Mouse (Mus musculus): ENCODE measurements at regions not wholly inside any gene's neighbourhood (a gene's known extent, or its start where the extent isn't known, plus 50 kb on each side); places are given as distances from the start of the nearest gene placed in this dataset.

DNA sequence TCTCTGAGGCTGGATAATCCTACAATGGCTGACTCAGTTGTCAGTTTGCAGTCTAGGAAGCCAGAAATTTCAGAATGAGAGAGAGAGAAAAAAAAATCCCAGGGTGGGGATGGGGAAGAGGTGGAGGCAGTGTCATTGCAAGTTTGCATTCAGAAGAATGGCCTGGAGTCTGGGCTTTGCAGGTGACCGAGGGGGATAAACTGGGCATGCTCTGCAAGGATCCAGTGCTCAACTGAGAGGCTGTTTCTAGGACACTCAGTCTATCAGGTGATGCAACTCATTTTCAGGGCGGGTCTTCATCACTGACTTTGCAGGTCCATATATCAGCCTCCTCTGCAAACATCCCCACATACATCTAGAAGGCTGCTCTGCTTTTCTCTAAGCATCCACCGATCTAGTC is 256.7 kb downstream of the Dact1 start:
- ATAC-seq (replicated peaks; ENCODE audit: poor library complexity) = no peak

- ATAC-seq (replicated peaks; ENCODE audit: poor library complexity) = no peak
Observed at GRCm38 (mm10) chr12:71568251-71568650, 258.6 kb downstream of the Dact1 start.

DNA sequence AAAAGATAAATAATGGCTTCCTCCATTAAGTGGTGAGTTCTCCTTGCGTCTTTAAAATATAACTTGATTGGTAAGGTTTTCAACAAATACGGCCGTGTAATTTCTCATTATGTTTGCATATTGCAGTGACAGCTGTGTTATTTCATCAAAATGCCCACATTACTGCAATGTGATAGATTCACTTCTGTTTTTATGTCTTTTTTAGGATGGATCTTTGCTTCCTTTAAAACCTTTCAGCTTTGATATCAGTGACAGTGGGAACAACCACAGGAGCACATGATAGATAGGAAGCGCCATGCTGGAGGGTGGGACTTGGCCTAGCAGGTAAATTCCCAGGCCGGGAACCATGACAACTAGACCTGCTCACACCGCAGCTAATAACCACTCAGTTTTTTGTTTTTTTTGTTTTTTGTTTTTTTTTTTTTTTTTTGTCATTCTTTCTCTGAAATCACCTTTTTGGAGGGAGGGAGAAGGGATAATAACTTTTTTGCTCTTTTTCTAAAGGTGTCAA is 259.3 kb downstream of the Dact1 start:
- ATAC-seq (replicated peaks; ENCODE audit: poor library complexity) = peak; percentile 26; the same call in 1 of the 2 replicates

GRCm38 (mm10) chr12:71569662-71570061 is 260.0 kb downstream of the Dact1 start:
- ATAC-seq (replicated peaks; ENCODE audit: poor library complexity) = no peak

DNA sequence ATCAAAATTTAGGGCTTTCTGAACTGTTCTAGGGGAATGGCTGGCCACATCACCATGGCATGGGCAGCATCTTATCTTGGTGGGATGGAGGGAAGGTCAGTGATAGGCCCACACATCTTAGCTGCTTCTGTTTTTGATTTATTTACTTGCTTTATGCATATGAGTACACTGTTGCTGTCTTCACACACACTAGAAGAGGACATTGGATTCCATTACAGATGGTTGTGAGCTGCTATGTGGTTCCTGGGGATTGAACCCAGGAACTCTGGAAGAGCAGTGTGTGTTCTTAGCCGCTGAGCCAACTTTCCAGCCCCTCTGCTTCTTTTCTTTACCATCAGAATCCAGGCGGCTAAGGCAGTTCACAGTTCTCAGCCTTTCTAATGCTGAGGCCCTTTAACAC is 260.4 kb downstream of the Dact1 start:
- no peak for ATAC-seq (replicated peaks; ENCODE audit: poor library complexity)

DNA sequence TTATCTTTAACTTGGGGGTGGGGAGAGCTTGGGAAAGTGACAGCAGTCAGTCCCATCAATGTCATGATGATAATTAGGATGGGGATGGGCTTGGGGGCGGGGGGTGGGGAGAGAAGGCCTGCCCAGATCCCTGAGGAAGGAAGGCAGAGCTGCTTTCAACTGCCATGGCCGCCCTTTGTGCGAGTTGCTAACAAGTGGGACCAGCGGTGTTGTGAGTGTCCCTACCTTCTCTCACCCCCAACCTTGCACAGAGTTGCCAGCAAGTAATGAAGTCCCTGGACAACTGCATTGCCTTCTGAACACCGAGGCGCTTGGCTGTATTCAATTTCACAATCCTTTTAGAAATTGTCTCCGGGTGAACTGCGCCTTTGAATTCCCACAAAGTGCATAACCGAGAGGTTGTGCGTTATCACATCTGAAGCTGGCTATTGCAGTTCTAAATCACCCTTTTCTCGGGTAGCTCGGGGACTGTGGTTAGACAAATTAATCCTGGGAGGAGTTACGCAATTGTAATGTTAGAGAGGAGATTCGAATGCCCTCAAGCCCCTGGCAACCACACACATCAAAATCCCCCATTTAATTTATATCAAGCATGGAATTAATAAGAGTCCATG is 257.9 kb upstream of the Daam1 start:
- ATAC-seq (replicated peaks; ENCODE audit: poor library complexity) = no peak

GRCm38 (mm10) chr12:71573456-71573855 is 257.4 kb upstream of the Daam1 start:
- ATAC-seq (replicated peaks; ENCODE audit: poor library complexity) = no peak

GRCm38 (mm10) chr12:71574685-71575084 is 256.2 kb upstream of the Daam1 start:
- no peak for ATAC-seq (replicated peaks; ENCODE audit: poor library complexity)

DNA sequence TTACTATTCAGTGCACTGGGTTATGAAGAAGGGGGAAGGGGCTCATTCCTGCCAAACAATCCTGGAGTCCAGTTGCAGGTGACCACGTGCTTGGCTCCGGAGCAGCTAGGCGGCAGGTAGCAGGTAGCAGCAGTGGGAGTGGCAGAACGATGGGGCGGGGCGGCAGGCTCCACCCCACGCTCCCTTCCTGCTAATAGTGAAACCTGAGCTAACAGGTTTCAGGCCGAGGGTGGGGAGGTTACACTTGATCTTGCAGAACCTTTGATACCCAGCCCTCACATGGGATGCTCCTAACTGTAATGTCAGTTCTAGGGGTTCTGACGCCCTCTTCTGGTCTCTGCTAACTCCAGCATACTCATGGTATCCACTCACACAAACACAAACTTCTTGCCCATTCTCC is 253.5 kb upstream of the Daam1 start:
- ATAC-seq (replicated peaks; ENCODE audit: poor library complexity) = peak; percentile 34; the same call in 1 of the 2 replicates

GRCm38 (mm10) chr12:71578006-71578405 is 252.9 kb upstream of the Daam1 start:
- no peak for ATAC-seq (replicated peaks; ENCODE audit: poor library complexity)

DNA sequence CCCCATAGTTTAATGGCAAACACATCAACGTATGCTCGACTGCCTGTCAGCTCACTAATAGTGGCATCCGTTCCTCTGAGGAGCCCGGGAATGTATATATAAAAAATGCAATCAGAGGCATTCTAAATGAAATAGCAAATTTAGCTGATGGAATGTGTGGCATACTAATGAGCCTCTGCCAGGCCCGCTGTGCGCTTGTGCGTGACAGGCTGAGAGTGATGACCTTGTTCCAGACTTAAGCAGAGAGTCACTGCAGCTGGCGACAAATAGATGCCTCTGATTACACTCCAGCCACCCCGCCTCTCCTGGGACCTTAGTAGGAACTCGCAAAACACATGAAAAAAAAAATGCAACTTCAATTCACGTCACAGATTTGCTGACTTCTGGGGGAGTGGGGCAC is 252.0 kb upstream of the Daam1 start:
- no peak for ATAC-seq (replicated peaks; ENCODE audit: poor library complexity)

GRCm38 (mm10) chr12:71580532-71581290 is 250.2 kb upstream of the Daam1 start:
- ATAC-seq (replicated peaks; ENCODE audit: poor library complexity) = no peak

- no peak for ATAC-seq (replicated peaks; ENCODE audit: poor library complexity)
Observed at GRCm38 (mm10) chr12:71584618-71585017, 246.3 kb upstream of the Daam1 start.

- ATAC-seq (replicated peaks; ENCODE audit: poor library complexity) = no peak
Observed at GRCm38 (mm10) chr12:71598641-71599040, 232.2 kb upstream of the Daam1 start.

DNA sequence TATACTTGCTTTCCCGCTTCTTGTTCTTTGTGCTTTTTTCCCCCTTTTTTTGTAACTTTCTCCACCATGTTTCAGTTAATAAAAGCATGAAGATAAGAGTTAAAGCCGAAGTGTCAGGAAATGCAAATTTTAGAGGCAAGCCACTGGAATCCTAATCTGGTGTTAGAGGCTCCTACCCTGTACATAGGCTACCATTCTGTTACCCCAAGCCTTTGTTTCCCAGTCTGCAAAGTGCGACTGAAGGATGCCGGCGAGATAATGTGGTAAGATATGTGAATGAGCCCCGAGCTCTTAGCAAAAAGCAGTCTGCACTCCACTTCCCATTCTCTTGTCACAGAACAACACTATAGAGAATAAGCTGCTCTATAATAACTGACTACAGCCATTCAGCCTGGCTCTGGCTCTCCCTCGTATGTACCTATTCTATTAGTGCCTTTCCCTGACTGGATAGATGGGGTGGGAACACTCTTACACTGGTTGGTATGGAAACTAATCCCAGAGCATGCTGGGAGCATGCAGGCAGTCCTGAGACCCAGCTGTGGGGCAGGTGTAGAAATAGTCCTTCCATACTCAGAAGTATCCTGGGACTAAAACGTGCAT is 229.7 kb upstream of the Daam1 start:
- no peak for ATAC-seq (replicated peaks; ENCODE audit: poor library complexity)

DNA sequence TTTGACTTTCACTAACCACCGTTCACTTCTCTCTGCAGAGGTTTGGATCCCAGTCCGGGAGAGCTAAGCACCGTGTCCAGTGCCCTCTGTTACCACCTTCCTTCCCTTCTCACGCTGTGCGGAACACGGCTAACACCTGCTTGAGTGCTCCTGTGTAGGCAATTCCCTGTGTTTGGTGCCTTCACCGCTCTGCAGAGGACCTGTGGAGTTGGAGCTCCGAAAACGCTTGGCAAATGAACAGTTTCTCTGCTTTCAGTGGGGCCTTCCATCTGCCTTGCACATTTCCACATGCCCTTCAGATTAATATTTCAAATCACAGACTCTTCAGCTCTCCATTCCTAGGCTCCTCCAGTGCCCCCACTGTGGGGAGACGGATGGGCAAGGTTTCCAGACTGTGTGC is 227.7 kb upstream of the Daam1 start:
- ATAC-seq (replicated peaks; ENCODE audit: poor library complexity) = no peak

GRCm38 (mm10) chr12:71606366-71606765 is 224.5 kb upstream of the Daam1 start:
- no peak for ATAC-seq (replicated peaks; ENCODE audit: poor library complexity)

GRCm38 (mm10) chr12:71607966-71608365 is 222.9 kb upstream of the Daam1 start:
- no peak for ATAC-seq (replicated peaks; ENCODE audit: poor library complexity)

DNA sequence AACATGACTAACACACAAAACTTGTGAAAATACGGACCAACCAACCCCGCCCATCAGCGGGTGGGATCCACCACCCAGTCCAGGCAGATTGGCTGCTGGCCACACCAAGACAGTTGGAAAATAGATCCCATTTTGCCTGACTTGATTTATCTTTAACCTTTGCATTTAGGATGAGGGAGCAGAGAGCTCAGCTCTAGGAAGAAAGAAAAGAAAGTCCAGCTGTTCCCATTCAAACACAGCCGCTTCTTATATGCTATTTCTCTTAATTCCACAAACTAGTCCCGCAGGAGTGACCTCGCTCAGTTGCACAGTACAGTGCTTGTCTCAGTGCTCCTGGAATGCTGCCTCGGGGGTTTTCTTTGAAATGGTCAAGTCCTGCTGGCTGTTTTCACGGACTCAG is 217.6 kb upstream of the Daam1 start:
- no peak for ATAC-seq (replicated peaks; ENCODE audit: poor library complexity)

- ATAC-seq (replicated peaks; ENCODE audit: poor library complexity) = no peak
Observed at GRCm38 (mm10) chr12:71614945-71615344, 215.9 kb upstream of the Daam1 start.

GRCm38 (mm10) chr12:71615383-71615782 is 215.5 kb upstream of the Daam1 start:
- no peak for ATAC-seq (replicated peaks; ENCODE audit: poor library complexity)

GRCm38 (mm10) chr12:71616121-71616520 is 214.8 kb upstream of the Daam1 start:
- ATAC-seq (replicated peaks; ENCODE audit: poor library complexity) = no peak

All from megakaryocyte progenitor cell, adult 5-6 weeks (primary cell).